ENCODE assay signal across 8 mouse cellular contexts in genomic region chr6:86439119-86439496, GRCm38 (mm10). TPM values are rescaled to one million over a fixed set of nuclear protein-coding genes. Genes with fewer than 3 reads are reported as not detected.
DNase-seq lines count a peak whose midpoint lies in the region; ATAC-seq lines count a peak whose summit lies in the region.

No protein-coding gene starts in this region.

- 5% methylated on average over 13 of the region's 13 CpGs for WGBS in neural tube, embryonic 11.5 days
- WGBS in limb, embryonic 12.5 days, result 2% methylated on average over 13 of the region's 13 CpGs
- WGBS in stomach, embryonic 14.5 days, result 5% methylated on average over 13 of the region's 13 CpGs

- DNase-seq in embryo, embryonic 10.5 days (ENCODE audit: low spot score), result peak; percentile 21
- no peak for DNase-seq in embryo, embryonic 10 days (ENCODE audit: low spot score)
- no peak for DNase-seq in neural tube, embryonic 11.5 days (ENCODE audit: low spot score)
- no peak for DNase-seq in neural tube, embryonic 10.5 days (ENCODE audit: extremely low spot score, low spot score)
- DNase-seq in cerebellum, postnatal 4 days (ENCODE audit: low spot score in 2 of 2), result no peak

- peak overlapping the region; percentile 63 for H3K4me3 ChIP-seq in neural tube, embryonic 11.5 days (ENCODE audit: low read depth, low read length)
- peak overlapping the region; percentile 80 for H3K4me3 ChIP-seq in limb, embryonic 12.5 days (replicated peaks)
- peak overlapping the region; percentile 66 for H3K4me3 ChIP-seq in stomach, embryonic 14.5 days (ENCODE audit: low read depth, low read length)

- H3K9ac ChIP-seq in neural tube, embryonic 11.5 days (ENCODE audit: low read length), result peak overlapping the region; percentile 73
- peak overlapping the region; percentile 82 for H3K9ac ChIP-seq in limb, embryonic 12.5 days (replicated peaks)
- peak overlapping the region; percentile 49 for H3K9ac ChIP-seq in stomach, embryonic 14.5 days (replicated peaks; ENCODE audit: low read depth, low read length)

- peaks cover 4% of the 10 kb centered on the region; the same call in 1 of the 2 replicates for H3K4me1 ChIP-seq in neural tube, embryonic 11.5 days (ENCODE audit: control insufficient read depth, insufficient read depth, low read length)
- H3K4me1 ChIP-seq in limb, embryonic 12.5 days (replicated peaks), result peaks cover 7% of the 10 kb centered on the region
- peaks cover 6% of the 10 kb centered on the region; the same call in 1 of the 2 replicates for H3K4me1 ChIP-seq in stomach, embryonic 14.5 days (ENCODE audit: control insufficient read depth, insufficient read depth, low read length)

- ATAC-seq in neural tube, embryonic 11.5 days (ENCODE audit: insufficient read depth, low FRiP score, low TSS enrichment), result no peak
- no peak for ATAC-seq in limb, embryonic 12.5 days (ENCODE audit: insufficient number of reproducible peaks, insufficient read depth, low FRiP score, low TSS enrichment, low read depth)
- ATAC-seq in stomach, embryonic 14.5 days (ENCODE audit: insufficient number of reproducible peaks, insufficient read depth, low FRiP score, low read depth), result no peak
- no peak for ATAC-seq in CD4-positive, CD25-positive, alpha-beta regulatory T cell, adult 4 months

- peak overlapping the region; percentile 54 for H3K4me2 ChIP-seq in neural tube, embryonic 11.5 days (ENCODE audit: low read depth)
- H3K4me2 ChIP-seq in limb, embryonic 12.5 days, result peak overlapping the region; percentile 84
- peak overlapping the region; percentile 61 for H3K4me2 ChIP-seq in stomach, embryonic 14.5 days (replicated peaks; ENCODE audit: low read depth, low read length)

- no peaks in the 10 kb centered on the region for H3K9me3 ChIP-seq in neural tube, embryonic 11.5 days (ENCODE audit: control insufficient read depth, low read length)
- no peaks in the 10 kb centered on the region for H3K9me3 ChIP-seq in limb, embryonic 12.5 days
- H3K9me3 ChIP-seq in stomach, embryonic 14.5 days (ENCODE audit: control insufficient read depth, low read depth, low read length), result no peaks in the 10 kb centered on the region

- peaks cover 4% of the 10 kb centered on the region for H3K36me3 ChIP-seq in neural tube, embryonic 11.5 days (ENCODE audit: control insufficient read depth, insufficient read depth, low read length)
- peaks cover 47% of the 10 kb centered on the region for H3K36me3 ChIP-seq in limb, embryonic 12.5 days
- peaks cover 23% of the 10 kb centered on the region for H3K36me3 ChIP-seq in stomach, embryonic 14.5 days (ENCODE audit: control insufficient read depth, insufficient read depth, low read length)

- no peaks in the 10 kb centered on the region for H3K27me3 ChIP-seq in neural tube, embryonic 11.5 days (ENCODE audit: control insufficient read depth, insufficient read depth, low read length)
- H3K27me3 ChIP-seq in limb, embryonic 12.5 days, result no peaks in the 10 kb centered on the region
- H3K27me3 ChIP-seq in stomach, embryonic 14.5 days (ENCODE audit: control insufficient read depth, insufficient read depth, low read length), result no peaks in the 10 kb centered on the region

- peak overlapping the region; percentile 37; the same call in 1 of the 2 replicates for H3K27ac ChIP-seq in neural tube, embryonic 11.5 days (ENCODE audit: low read depth, low read length)
- H3K27ac ChIP-seq in limb, embryonic 12.5 days, result peak overlapping the region; percentile 94
- H3K27ac ChIP-seq in stomach, embryonic 14.5 days (ENCODE audit: low read length), result peak overlapping the region; percentile 96

RNA-seq across cellular contexts. Expression of gene C87436, which starts 0.9 kb away (rescaled TPM):
- polyA plus RNA-seq in neural tube, embryonic 11.5 days (2014; fragmentation: Nextera tagmentation; extraction: Ambion mirVana), result 21.0 and 24.1 TPM in 2 replicates
- polyA plus RNA-seq in limb, embryonic 12.5 days (2016; fragmentation: Nextera tagmentation; extraction: Ambion mirVana), result 25.8 and 27.3 TPM in 2 replicates
- 26.3 and 26.8 TPM in 2 replicates for polyA plus RNA-seq in stomach, embryonic 14.5 days (2014; fragmentation: Nextera tagmentation; extraction: Ambion mirVana)
- polyA plus RNA-seq in CD4-positive, CD25-positive, alpha-beta regulatory T cell, adult 4 months (2017; shearing (Covaris generic)), result 10 to 100 TPM; 41.0 to 43.8 TPM

RNA-seq across cellular contexts. Expression of gene Gm44790, which starts 12.7 kb away (rescaled TPM):
- not detected in 2 replicates for polyA plus RNA-seq in neural tube, embryonic 11.5 days (2014; fragmentation: Nextera tagmentation; extraction: Ambion mirVana)
- polyA plus RNA-seq in limb, embryonic 12.5 days (2016; fragmentation: Nextera tagmentation; extraction: Ambion mirVana), result 0.50 TPM in 1 of 2 replicates, not detected in the other
- not detected in 2 replicates for polyA plus RNA-seq in stomach, embryonic 14.5 days (2014; fragmentation: Nextera tagmentation; extraction: Ambion mirVana)
- polyA plus RNA-seq in CD4-positive, CD25-positive, alpha-beta regulatory T cell, adult 4 months (2017; shearing (Covaris generic)), result not detected

RNA-seq across cellular contexts. Expression of gene Tia1, which starts 35.1 kb away (rescaled TPM):
- 235 and 246 TPM in 2 replicates for polyA plus RNA-seq in neural tube, embryonic 11.5 days (2014; fragmentation: Nextera tagmentation; extraction: Ambion mirVana)
- polyA plus RNA-seq in limb, embryonic 12.5 days (2016; fragmentation: Nextera tagmentation; extraction: Ambion mirVana), result 298 and 331 TPM in 2 replicates
- 236 and 245 TPM in 2 replicates for polyA plus RNA-seq in stomach, embryonic 14.5 days (2014; fragmentation: Nextera tagmentation; extraction: Ambion mirVana)
- 100 to 1,000 TPM; 117 to 139 TPM for polyA plus RNA-seq in CD4-positive, CD25-positive, alpha-beta regulatory T cell, adult 4 months (2017; shearing (Covaris generic))

RNA-seq across cellular contexts. Expression of gene Pcyox1, which starts 42.2 kb away (rescaled TPM):
- 105 and 107 TPM in 2 replicates for polyA plus RNA-seq in neural tube, embryonic 11.5 days (2014; fragmentation: Nextera tagmentation; extraction: Ambion mirVana)
- polyA plus RNA-seq in limb, embryonic 12.5 days (2016; fragmentation: Nextera tagmentation; extraction: Ambion mirVana), result 76.4 and 79.3 TPM in 2 replicates
- 102 TPM in 2 replicates for polyA plus RNA-seq in stomach, embryonic 14.5 days (2014; fragmentation: Nextera tagmentation; extraction: Ambion mirVana)
- polyA plus RNA-seq in CD4-positive, CD25-positive, alpha-beta regulatory T cell, adult 4 months (2017; shearing (Covaris generic)), result 10 to 100 TPM in 1 of 2 experiments, 1 to 10 TPM in 1; 8.5 to 10.4 TPM

Comparison
In these comparisons a context has a peak if more than half of its experiments do, and no peak if none do; other contexts are left out.
1. H3K27ac ChIP-seq: peak in every context shown above with its lines; median percentile 96 in stomach, embryonic 14.5 days; 94 in limb, embryonic 12.5 days; 37 in neural tube, embryonic 11.5 days.